Mouse (Mus musculus) right cerebral cortex, postnatal 10 days (tissue): ENCODE measurements at regions not wholly inside any gene's neighbourhood (a gene's known extent, or its start where the extent isn't known, plus 50 kb on each side); places are given as distances from the start of the nearest gene placed in this dataset.

Experiments
- DNase-seq, 2 experiments: peaks; one replicate each; pipeline ENCODE4 v3.0.0; 2021; ENCODE audit warnings: low spot score in 2 of 2

- peak; percentile 22 to 32 for DNase-seq
Measured at GRCm38 (mm10) chr17:82731561-82731960, 483.5 kb upstream of the Pkdcc start.

- DNase-seq: no peak
Measured at GRCm38 (mm10) chr17:82742445-82742844, 472.6 kb upstream of the Pkdcc start.

- DNase-seq: peak; percentile 21 to 26
Measured at GRCm38 (mm10) chr17:82757400-82757799, 457.7 kb upstream of the Pkdcc start.

- DNase-seq: no peak
Measured at GRCm38 (mm10) chr17:82779096-82779495, 436.0 kb upstream of the Pkdcc start.

- DNase-seq: no peak
Measured at GRCm38 (mm10) chr17:82822129-82822528, 393.0 kb upstream of the Pkdcc start.

GRCm38 (mm10) chr17:82824057-82824456 is 391.0 kb upstream of the Pkdcc start:
- DNase-seq: no peak

GRCm38 (mm10) chr17:82824619-82825018 is 390.5 kb upstream of the Pkdcc start:
- no peak for DNase-seq

GRCm38 (mm10) chr17:82827170-82827569 is 387.9 kb upstream of the Pkdcc start:
- DNase-seq: no peak

GRCm38 (mm10) chr17:82827841-82828240 is 387.3 kb upstream of the Pkdcc start:
- DNase-seq: no peak

GRCm38 (mm10) chr17:82828434-82828997 is 386.6 kb upstream of the Pkdcc start:
- DNase-seq: no peak

GRCm38 (mm10) chr17:82829415-82829814 is 385.7 kb upstream of the Pkdcc start:
- DNase-seq: no peak

GRCm38 (mm10) chr17:82834177-82834576 is 380.9 kb upstream of the Pkdcc start:
- no peak for DNase-seq

GRCm38 (mm10) chr17:82836115-82836514 is 379.0 kb upstream of the Pkdcc start:
- no peak for DNase-seq

- no peak for DNase-seq
Measured at GRCm38 (mm10) chr17:82846776-82847494, 368.2 kb upstream of the Pkdcc start.

- peak; percentile 89 to 91 for DNase-seq
Measured at GRCm38 (mm10) chr17:82857199-82858147, 357.6 kb upstream of the Pkdcc start.

- no peak for DNase-seq
Measured at GRCm38 (mm10) chr17:82860391-82860790, 354.7 kb upstream of the Pkdcc start.

GRCm38 (mm10) chr17:82860966-82861365 is 354.1 kb upstream of the Pkdcc start:
- no peak for DNase-seq

GRCm38 (mm10) chr17:82877131-82877530 is 338.0 kb upstream of the Pkdcc start:
- DNase-seq: no peak

GRCm38 (mm10) chr17:82900602-82901001 is 314.5 kb upstream of the Pkdcc start:
- DNase-seq: no peak

GRCm38 (mm10) chr17:82901098-82901891 is 313.8 kb upstream of the Pkdcc start:
- DNase-seq: peak in 1 of 2 experiments; percentile 32

GRCm38 (mm10) chr17:82904961-82905360 is 310.1 kb upstream of the Pkdcc start:
- no peak for DNase-seq

GRCm38 (mm10) chr17:82905483-82905882 is 309.6 kb upstream of the Pkdcc start:
- DNase-seq: no peak
